Mouse (Mus musculus) brain, embryonic 14.5 days (tissue): ENCODE results near the gene Ccl28.
"Not testable (repeated sequence)": the region's sequence is repeated elsewhere in the genome, so short reads cannot be mapped to it uniquely, and the experiment has no call there.

Experiments
- CTCF ChIP-seq: fragments of 200-500 bp; IDR thresholded peaks from 2 replicates; pipeline ENCODE4 v1.5.1; 2012; ENCODE audit warnings: inconsistent platforms, mild to moderate bottlenecking, moderate library complexity, borderline replicate concordance; ENCODE audit not compliant: insufficient read depth, insufficient read length; ENCODE audit errors: extremely low read depth
- POLR2A ChIP-seq: fragments of 200-500 bp; IDR thresholded peaks from 2 replicates; pipeline ENCODE4 v1.6.1; 2012; ENCODE audit warnings: mild to moderate bottlenecking, inconsistent platforms, borderline replicate concordance; ENCODE audit not compliant: poor library complexity, insufficient read depth, insufficient read length, severe bottlenecking; ENCODE audit errors: extremely low read depth

DNA sequence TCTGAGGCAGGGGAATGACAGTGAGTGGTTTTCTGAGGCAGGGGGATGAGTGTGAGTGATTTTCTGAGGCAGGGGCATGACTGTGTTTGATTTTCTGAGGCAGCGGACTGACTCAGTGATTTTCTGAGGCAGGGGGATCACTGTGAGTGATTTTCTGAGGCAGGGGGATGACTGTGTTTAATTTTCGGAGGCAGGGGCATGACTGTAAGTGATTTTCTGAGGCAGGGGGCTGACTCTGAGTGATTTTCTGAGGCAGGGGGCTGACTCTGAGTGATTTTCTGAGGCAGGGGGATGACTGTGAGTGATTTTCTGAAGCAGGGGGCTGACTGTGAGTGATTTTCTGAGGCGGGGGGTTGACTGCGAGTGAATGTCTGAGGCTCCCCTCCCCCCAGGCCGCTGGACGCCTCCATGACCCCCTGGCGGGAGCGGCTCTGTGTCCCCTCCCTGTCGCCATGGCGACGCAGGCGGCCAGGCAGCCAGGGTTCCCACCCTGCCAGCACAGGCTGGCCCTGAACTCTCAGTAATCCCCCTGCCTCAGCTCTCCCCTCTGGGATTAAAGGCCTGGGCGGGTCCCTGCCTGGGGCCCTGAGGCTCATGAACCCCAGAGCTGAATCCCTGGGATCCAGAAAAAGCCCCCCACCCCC lies 20.8 kb upstream of the Ccl28 start:
- not testable (repeated sequence) for TF ChIP-seq CTCF, POLR2A
